Mouse (Mus musculus): ENCODE measurements around the gene Elmsan1. TPM values are rescaled to one million over a fixed set of nuclear protein-coding genes. Genes with fewer than 3 reads are reported as not detected.

Gene Elmsan1
- polyA plus RNA-seq, 1 experiment from 2014 or later = 8.8 TPM

Other genes with a start within 250 kb of the Elmsan1 start
- gene Heatr4, start 234.0 kb downstream of the Elmsan1 start, polyA plus RNA-seq (2014; fragmentation: Nextera tagmentation; extraction: Ambion mirVana) = not detected in 2 replicates
- gene Acot2, start 231.0 kb downstream of the Elmsan1 start, polyA plus RNA-seq (2014; fragmentation: Nextera tagmentation; extraction: Ambion mirVana) = 25.9 and 26.6 TPM in 2 replicates
- gene Acot1, start 209.4 kb downstream of the Elmsan1 start, polyA plus RNA-seq (2014; fragmentation: Nextera tagmentation; extraction: Ambion mirVana) = 89.0 and 99.5 TPM in 2 replicates
- gene Acot4, start 180.5 kb downstream of the Elmsan1 start, polyA plus RNA-seq (2014; fragmentation: Nextera tagmentation; extraction: Ambion mirVana) = 2.2 and 2.5 TPM in 2 replicates
- not detected in 2 replicates for gene Gm49366, start 179.9 kb downstream of the Elmsan1 start, polyA plus RNA-seq (2014; fragmentation: Nextera tagmentation; extraction: Ambion mirVana)
- 0.55 and 0.68 TPM in 2 replicates for gene Acot3, start 166.7 kb downstream of the Elmsan1 start, polyA plus RNA-seq (2014; fragmentation: Nextera tagmentation; extraction: Ambion mirVana)
- not detected in 2 replicates for gene Acot5, start 149.6 kb downstream of the Elmsan1 start, polyA plus RNA-seq (2014; fragmentation: Nextera tagmentation; extraction: Ambion mirVana)
- gene Acot6, start 118.2 kb downstream of the Elmsan1 start, polyA plus RNA-seq (2014; fragmentation: Nextera tagmentation; extraction: Ambion mirVana) = 1.5 and 2.2 TPM in 2 replicates
- 2.8 and 3.5 TPM in 2 replicates for gene Dnal1, start 104.5 kb downstream of the Elmsan1 start, polyA plus RNA-seq (2014; fragmentation: Nextera tagmentation; extraction: Ambion mirVana)
- gene Pnma1, start 70.4 kb downstream of the Elmsan1 start, polyA plus RNA-seq (2014; fragmentation: Nextera tagmentation; extraction: Ambion mirVana) = 0.56 and 0.84 TPM in 2 replicates
- gene Ptgr2, start 66.4 kb upstream of the Elmsan1 start, polyA plus RNA-seq (2014; fragmentation: Nextera tagmentation; extraction: Ambion mirVana) = 26.1 and 30.4 TPM in 2 replicates
- gene Zfp410, start 98.0 kb upstream of the Elmsan1 start, polyA plus RNA-seq (2014; fragmentation: Nextera tagmentation; extraction: Ambion mirVana) = 66.0 and 79.7 TPM in 2 replicates
- gene Coq6, start 142.8 kb upstream of the Elmsan1 start, polyA plus RNA-seq (2014; fragmentation: Nextera tagmentation; extraction: Ambion mirVana) = 50.7 and 52.2 TPM in 2 replicates
- 2.5 and 2.6 TPM in 2 replicates for gene Fam161b, start 143.0 kb upstream of the Elmsan1 start, polyA plus RNA-seq (2014; fragmentation: Nextera tagmentation; extraction: Ambion mirVana)
- gene Entpd5, start 190.1 kb upstream of the Elmsan1 start, polyA plus RNA-seq (2014; fragmentation: Nextera tagmentation; extraction: Ambion mirVana) = 19.6 and 19.7 TPM in 2 replicates
- gene Bbof1, start 190.2 kb upstream of the Elmsan1 start, polyA plus RNA-seq (2014; fragmentation: Nextera tagmentation; extraction: Ambion mirVana) = 0.99 and 1.2 TPM in 2 replicates
- 21.4 and 23.1 TPM in 2 replicates for gene Rnf113a2, start 198.3 kb upstream of the Elmsan1 start, polyA plus RNA-seq (2014; fragmentation: Nextera tagmentation; extraction: Ambion mirVana)
- 29.5 and 33.1 TPM in 2 replicates for gene Aldh6a1, start 232.1 kb upstream of the Elmsan1 start, polyA plus RNA-seq (2014; fragmentation: Nextera tagmentation; extraction: Ambion mirVana)
- 18.0 and 18.2 TPM in 2 replicates for gene Lin52, start 232.5 kb upstream of the Elmsan1 start, polyA plus RNA-seq (2014; fragmentation: Nextera tagmentation; extraction: Ambion mirVana)

Measured in intestine, embryonic 14.5 days (tissue).